Mouse (Mus musculus): Measurements from ENCODE around the gene Cog5. TPM values are rescaled to one million over a fixed set of nuclear protein-coding genes. Genes with fewer than 3 reads are reported as not detected.

Cog5 gene
- total and polyA plus RNA-seq, 3 experiments = 34.8 to 42.7 (median 39.3) TPM

DNA sequence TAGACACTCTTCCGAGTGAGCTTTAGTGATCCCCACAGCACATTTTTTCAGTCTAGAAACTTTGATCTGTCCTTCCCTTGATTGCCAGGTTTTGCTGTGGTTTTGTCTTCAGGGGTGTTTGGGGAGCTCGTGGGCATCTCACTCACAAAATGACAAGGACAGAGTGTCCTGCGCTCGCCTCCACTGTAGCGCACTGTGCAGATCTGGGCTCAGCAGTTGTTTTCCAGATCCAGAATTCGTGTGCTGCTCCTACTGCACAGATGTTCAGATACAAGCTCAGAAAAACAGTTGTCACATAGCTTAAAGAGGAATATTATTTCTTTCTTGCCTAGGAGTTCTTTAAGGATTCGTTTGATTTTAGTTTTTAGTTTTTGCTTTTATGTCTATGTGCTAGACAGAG, 203.1 kb downstream of the Cog5 start:
- H3K4me1 ChIP-seq (ENCODE audit: control insufficient read depth in 1 of 2, insufficient read depth in 2 of 2) = peaks cover 0 to 4% of the 10 kb centered on the region in 2 experiments; a peak in 2 of 4 replicates
- TF ChIP-seq BHLHE40 (IDR thresholded peaks at IDR 0.05; ENCODE audit: low read depth, low read length) (no peak), NRF1 (IDR thresholded peaks at IDR 0.05; ENCODE audit: low read depth, low read length) (no peak), MYC (IDR thresholded peaks at IDR 0.05; ENCODE audit: low read depth, low read length) (no peak), ZC3H11A (IDR thresholded peaks at IDR 0.05; ENCODE audit: low read depth, low read length) (no peak), JUND (conservative IDR thresholded peaks at IDR 0.05; ENCODE audit: low read depth, low read length) (no peak), GABPA (IDR thresholded peaks at IDR 0.05; ENCODE audit: insufficient replicate concordance, low read depth, low read length) (no peak), NELFE (IDR thresholded peaks at IDR 0.05; ENCODE audit: low read depth, low read length) (no peak), CHD1 (IDR thresholded peaks at IDR 0.05; ENCODE audit: low read depth, low read length) (no peak), CHD2 (IDR thresholded peaks at IDR 0.05; ENCODE audit: low read length) (no peak), TBP (conservative IDR thresholded peaks at IDR 0.05; ENCODE audit: low read depth, low read length) (no peak), SIN3A (IDR thresholded peaks at IDR 0.05; ENCODE audit: low read length) (no peak), MEF2A (IDR thresholded peaks at IDR 0.05; ENCODE audit: borderline replicate concordance, low read depth, low read length) (no peak), EP300 (IDR thresholded peaks at IDR 0.05; ENCODE audit: low read length) (no peak)
- dilution Hi-C loops (cut with MboI; ENCODE audit: extremely low pct_ligation_motif_present, extremely low pct_unique_long_range_greater_than_20kb, low sequenced_read_pairs) = no loop called here
- H3K9me3 ChIP-seq (replicated peaks; ENCODE audit: low read length) = no peaks in the 10 kb centered on the region
- peaks cover 3 to 15% of the 10 kb centered on the region in 2 experiments for H3K36me3 ChIP-seq (replicated peaks in 1 of 2; ENCODE audit: control insufficient read depth in 1 of 2, insufficient read depth in 1 of 2, low read length in 1 of 2)
- no peaks in the 10 kb centered on the region for H3K27me3 ChIP-seq (replicated peaks)
- H3K4me2 ChIP-seq (ENCODE audit: insufficient read depth, low read depth, poor library complexity, severe bottlenecking) = no peak overlapping the region
- no peak for DNase-seq (ENCODE audit: extremely low read depth)
- no peak overlapping the region for H3K27ac ChIP-seq (ENCODE audit: insufficient read depth, low read depth)
- in situ Hi-C loops (cut with MboI; ENCODE audit: low pct_ligation_motif_present, low pct_unique_long_range_greater_than_20kb, low sequenced_read_pairs) = no loop called here
- no peaks in the 10 kb centered on the region for H3K79me2 ChIP-seq (replicated peaks; ENCODE audit: control insufficient read depth, extremely low read depth, insufficient read depth, poor library complexity, severe bottlenecking)
- H3K9ac ChIP-seq (ENCODE audit: insufficient read depth, low read depth) = no peak overlapping the region
- no peak overlapping the region for H3K4me3 ChIP-seq (replicated peaks in 1 of 3; ENCODE audit: low read depth in 2 of 3, low read length in 2 of 3, poor library complexity in 1 of 3)

DNA sequence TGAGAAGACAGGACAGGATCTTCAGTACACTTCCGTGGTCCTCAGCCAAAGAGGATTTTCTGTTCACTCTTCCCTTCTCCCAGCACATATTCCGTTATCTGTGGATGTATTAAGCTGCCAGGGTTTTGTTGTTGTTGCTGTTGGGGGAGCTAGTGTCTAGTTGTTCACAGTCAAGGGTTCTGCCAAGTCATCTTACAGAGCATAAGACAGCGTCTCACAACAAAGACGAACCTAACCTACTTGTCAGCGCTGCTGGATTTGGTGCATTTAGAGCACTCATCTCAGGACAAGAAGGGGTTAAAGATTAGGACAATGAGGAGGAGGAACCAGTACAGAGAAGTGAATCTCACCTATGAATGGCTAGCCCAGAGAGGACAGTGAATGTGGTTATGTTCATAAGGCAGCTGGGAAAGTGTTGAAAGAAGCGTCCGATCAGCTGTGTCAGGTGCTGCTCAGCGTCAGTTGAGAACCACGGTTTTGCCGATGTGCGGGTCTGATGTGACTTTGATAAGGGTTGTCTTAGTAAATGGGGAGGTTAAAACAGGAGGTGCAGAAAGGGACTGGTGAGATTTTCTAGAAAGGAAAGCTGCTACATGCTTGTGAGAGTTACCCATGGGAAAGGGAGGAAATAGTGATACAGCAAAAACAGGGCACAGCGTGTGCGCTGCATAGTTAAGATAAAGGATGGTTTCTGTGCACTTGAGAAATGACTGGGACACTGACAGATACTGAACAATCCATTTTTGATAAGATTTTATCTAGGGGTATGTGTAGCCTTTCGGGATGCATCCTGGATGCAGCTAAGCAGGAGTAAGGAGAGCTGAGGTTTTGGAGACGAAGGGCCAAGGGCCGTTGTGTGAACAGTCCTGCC, 208.2 kb downstream of the Cog5 start:
- Histone ChIP-seq H3K4me1 (ENCODE audit: control insufficient read depth in 1 of 2, insufficient read depth in 2 of 2) (no peaks in the 10 kb centered on the region), H3K36me3 (replicated peaks in 1 of 2; ENCODE audit: control insufficient read depth in 1 of 2, insufficient read depth in 1 of 2, low read length in 1 of 2) (peaks cover 0 to 10% of the 10 kb centered on the region in 2 experiments), H3K4me3 (replicated peaks in 1 of 3; ENCODE audit: low read depth in 2 of 3, low read length in 2 of 3, poor library complexity in 1 of 3) (no peak overlapping the region), H3K4me2 (ENCODE audit: insufficient read depth, low read depth, poor library complexity, severe bottlenecking) (no peak overlapping the region), H3K9ac (ENCODE audit: insufficient read depth, low read depth) (no peak overlapping the region), H3K27me3 (replicated peaks) (no peaks in the 10 kb centered on the region), H3K79me2 (replicated peaks; ENCODE audit: control insufficient read depth, extremely low read depth, insufficient read depth, poor library complexity, severe bottlenecking) (no peaks in the 10 kb centered on the region), H3K27ac (ENCODE audit: insufficient read depth, low read depth) (no peak overlapping the region), H3K9me3 (replicated peaks; ENCODE audit: low read length) (no peaks in the 10 kb centered on the region)
- dilution Hi-C loops (cut with MboI; ENCODE audit: extremely low pct_ligation_motif_present, extremely low pct_unique_long_range_greater_than_20kb, low sequenced_read_pairs) (no loop called here), in situ Hi-C loops (cut with MboI; ENCODE audit: low pct_ligation_motif_present, low pct_unique_long_range_greater_than_20kb, low sequenced_read_pairs) (no loop called here)
- DNase-seq (ENCODE audit: extremely low read depth) = no peak
- no peak for TF ChIP-seq EP300 (IDR thresholded peaks at IDR 0.05; ENCODE audit: low read length)
- TF ChIP-seq E2F4 (IDR thresholded peaks at IDR 0.05; ENCODE audit: insufficient replicate concordance, low read depth, low read length) = no peak
- no peak for TF ChIP-seq TCF12 (IDR thresholded peaks at IDR 0.05; ENCODE audit: low read depth, low read length)
- TF ChIP-seq CHD2 (IDR thresholded peaks at IDR 0.05; ENCODE audit: low read length) = no peak
- no peak for TF ChIP-seq JUN (IDR thresholded peaks at IDR 0.05; ENCODE audit: insufficient read depth, low read depth, low read length)
- no peak for TF ChIP-seq NRF1 (IDR thresholded peaks at IDR 0.05; ENCODE audit: low read depth, low read length)
- no peak for TF ChIP-seq JUND (conservative IDR thresholded peaks at IDR 0.05; ENCODE audit: low read depth, low read length)
- no peak for TF ChIP-seq ZNF384 (IDR thresholded peaks at IDR 0.05; ENCODE audit: low read depth, low read length)
- TF ChIP-seq CTCF (conservative IDR thresholded peaks at IDR 0.05 in 1 of 2, IDR thresholded peaks at IDR 0.05 in 1 of 2; ENCODE audit: low read depth in 2 of 2, low read length in 2 of 2) = no peak
- no peak for TF ChIP-seq POLR2AphosphoS2 (IDR thresholded peaks at IDR 0.05; ENCODE audit: low read depth, low read length)
- no peak for TF ChIP-seq PAX5 (IDR thresholded peaks at IDR 0.05; ENCODE audit: low read length)
- no peak for TF ChIP-seq TBP (conservative IDR thresholded peaks at IDR 0.05; ENCODE audit: low read depth, low read length)
- TF ChIP-seq RAD21 (IDR thresholded peaks at IDR 0.05; ENCODE audit: low read depth, low read length) = no peak
- no peak for TF ChIP-seq MAZ (IDR thresholded peaks at IDR 0.05; ENCODE audit: low read depth, low read length)
- no peak for TF ChIP-seq ZC3H11A (IDR thresholded peaks at IDR 0.05; ENCODE audit: low read depth, low read length)
- TF ChIP-seq RCOR1 (conservative IDR thresholded peaks at IDR 0.05; ENCODE audit: low read depth, low read length) = no peak
- TF ChIP-seq USF2 (conservative IDR thresholded peaks at IDR 0.05; ENCODE audit: low read depth, low read length) = no peak
- TF ChIP-seq UBTF (IDR thresholded peaks at IDR 0.05; ENCODE audit: low read depth, low read length) = no peak
- TF ChIP-seq POLR2A (IDR thresholded peaks at IDR 0.05; ENCODE audit: low read depth, low read length) = no peak
- TF ChIP-seq ZKSCAN1 (IDR thresholded peaks at IDR 0.05; ENCODE audit: borderline replicate concordance, low read depth, low read length) = no peak

All from CH12.LX (cell line).